Mouse (Mus musculus) thymus, postnatal 36 days (tissue): ENCODE measurements around the gene Olfr629.
"Not testable (repeated sequence)": the region's sequence is repeated elsewhere in the genome, so short reads cannot be mapped to it uniquely, and the experiment has no call there.

ENCODE experiments used
- DNase-seq, 2 experiments: peaks; one replicate each; pipeline ENCODE4 v3.0.0; 2022; ENCODE audit warnings: mixed read lengths in 2 of 2

Olfr629 gene

GRCm38 (mm10) chr7:103744843-103745242 lies at the start of gene Olfr629:
Gene Olfr629, minus strand, starts transcription at chr7:103744943.
- no peak for DNase-seq

DNA sequence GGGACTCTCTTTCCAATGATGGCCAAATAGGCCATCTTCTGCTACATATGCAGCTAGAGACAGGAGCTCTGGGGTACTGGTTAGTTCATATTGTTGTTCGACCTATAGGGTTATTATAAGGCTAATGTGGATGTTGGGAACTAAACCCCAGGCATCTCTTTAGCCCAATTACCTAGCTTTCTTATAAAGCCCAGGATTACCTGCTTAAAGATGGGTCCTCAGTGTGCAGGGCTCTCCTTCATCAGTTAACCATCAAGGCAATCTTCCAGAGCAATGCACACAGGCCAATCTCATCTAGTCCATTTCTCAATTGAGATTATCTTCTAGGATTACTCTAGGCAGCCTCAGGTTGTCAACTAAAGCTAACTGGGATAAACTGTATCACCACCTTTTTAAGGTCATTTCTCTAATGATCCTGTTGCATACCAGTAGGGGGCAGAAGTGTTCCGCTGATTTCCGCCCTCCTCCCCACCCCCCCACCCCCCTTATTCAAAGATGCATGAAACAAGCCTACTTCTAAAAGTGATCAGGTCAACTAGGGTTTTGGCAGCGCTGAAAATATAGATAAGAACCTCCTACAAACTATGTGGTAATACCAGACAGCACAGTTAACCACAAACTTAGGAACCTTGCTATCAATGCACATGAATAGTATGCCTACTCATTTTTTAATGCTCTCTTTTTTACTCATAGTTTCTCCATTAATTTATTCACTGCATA lies 48.1 kb upstream of the Olfr629 start:
- no peak for DNase-seq

GRCm38 (mm10) chr7:103791721-103792120 lies 47.0 kb upstream of the Olfr629 start, which contains the start of gene Olfr67:
Gene Olfr67, minus strand, starts transcription at chr7:103791821.
- no peak for DNase-seq

- DNase-seq: no peak
Observed at GRCm38 (mm10) chr7:103779598-103779997, 34.9 kb upstream of the Olfr629 start, which contains the start of gene Olfr68. Gene Olfr68, minus strand, starts transcription at chr7:103779698.

DNA sequence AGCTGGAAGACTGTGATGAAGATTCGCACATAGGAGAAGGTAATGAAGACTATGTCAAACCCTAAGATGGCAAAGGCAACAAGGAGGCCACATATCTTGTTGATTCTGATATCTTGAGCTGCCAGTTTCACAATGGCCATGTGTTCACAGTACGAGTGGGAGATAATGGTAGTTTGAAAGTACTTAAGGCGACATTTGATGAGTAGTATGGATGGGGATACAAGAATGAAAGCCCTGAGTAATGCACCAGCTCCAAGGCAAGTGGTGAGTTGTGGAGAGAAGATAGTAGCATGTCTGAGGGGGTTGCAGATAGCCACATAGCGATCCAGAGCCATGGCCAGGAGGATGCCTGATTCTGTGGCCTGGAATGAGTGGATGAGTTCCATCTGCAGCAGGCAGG lies 32.9 kb upstream of the Olfr629 start:
- DNase-seq: not testable (repeated sequence)

DNA sequence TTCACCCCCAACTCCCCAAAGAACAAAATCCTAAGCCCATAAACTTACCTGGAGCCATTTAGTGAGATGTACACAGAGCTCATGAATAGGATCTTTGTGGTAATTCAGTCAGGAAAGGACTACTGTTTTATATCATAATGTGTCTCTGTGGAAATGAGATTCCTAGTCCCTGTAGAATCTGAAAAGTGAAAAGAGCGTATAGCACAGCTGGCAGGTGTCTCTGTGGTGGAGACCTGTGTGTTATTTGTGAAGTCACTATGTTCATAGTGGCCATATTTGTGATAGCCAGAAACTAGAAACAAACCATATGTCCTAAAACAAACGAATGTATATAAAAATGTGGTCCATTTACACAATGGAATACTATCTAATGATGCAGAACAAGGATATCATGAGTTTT lies 26.8 kb upstream of the Olfr629 start, which contains the start of gene Olfr69:
Gene Olfr69, minus strand, starts transcription at position 101 of the 400 bp plus-strand sequence.
- no peak for DNase-seq

- not testable (repeated sequence) for DNase-seq
Observed at GRCm38 (mm10) chr7:103767687-103768086, 22.9 kb upstream of the Olfr629 start.

DNA sequence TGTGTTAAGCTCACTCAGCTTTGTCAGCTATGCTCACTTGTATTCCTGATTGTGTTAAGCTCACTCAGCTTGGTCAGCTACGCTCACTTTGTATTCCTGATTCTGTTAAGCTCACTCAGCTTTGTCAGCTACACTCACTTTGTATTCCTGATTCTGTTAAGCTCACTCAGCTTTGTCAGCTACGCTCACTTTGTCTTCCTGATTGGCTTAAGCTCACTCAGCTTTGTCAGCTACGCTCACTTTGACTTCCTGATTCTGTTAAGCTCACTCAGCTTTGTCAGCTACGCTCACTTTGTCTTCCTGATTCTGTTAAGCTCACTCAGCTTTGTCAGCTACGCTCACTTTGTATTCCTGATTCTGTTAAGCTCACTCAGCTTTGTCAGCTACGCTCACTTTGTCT lies 17.5 kb upstream of the Olfr629 start:
- DNase-seq: not testable (repeated sequence)

GRCm38 (mm10) chr7:103757233-103757632 lies 12.5 kb upstream of the Olfr629 start, which contains the start of gene Olfr630:
Gene Olfr630, minus strand, starts transcription at chr7:103757333.
- no peak for DNase-seq

- no peak for DNase-seq
Observed at GRCm38 (mm10) chr7:103730074-103730473, 14.7 kb downstream of the Olfr629 start, which contains the start of gene Olfr628. Gene Olfr628, plus strand, starts transcription at chr7:103730374.

DNA sequence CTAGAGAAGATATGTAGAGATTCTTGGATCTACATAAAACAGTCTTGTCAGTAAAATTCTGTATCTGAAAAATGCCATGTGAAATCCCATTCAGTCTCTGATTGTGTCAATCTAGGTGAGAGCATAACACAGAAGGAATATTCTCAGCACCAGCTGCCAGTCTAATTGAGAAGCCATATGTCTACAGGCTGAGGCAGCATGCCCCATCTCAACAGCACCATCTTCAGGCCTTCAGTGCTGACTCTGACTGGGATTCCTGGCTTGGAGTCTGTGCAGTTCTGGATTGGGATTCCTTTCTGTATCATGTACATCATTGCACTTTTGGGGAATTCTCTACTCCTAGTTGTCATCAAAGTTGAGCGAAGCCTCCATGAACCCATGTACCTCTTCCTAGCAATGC lies 28.3 kb downstream of the Olfr629 start:
- not testable (repeated sequence) for DNase-seq

DNA sequence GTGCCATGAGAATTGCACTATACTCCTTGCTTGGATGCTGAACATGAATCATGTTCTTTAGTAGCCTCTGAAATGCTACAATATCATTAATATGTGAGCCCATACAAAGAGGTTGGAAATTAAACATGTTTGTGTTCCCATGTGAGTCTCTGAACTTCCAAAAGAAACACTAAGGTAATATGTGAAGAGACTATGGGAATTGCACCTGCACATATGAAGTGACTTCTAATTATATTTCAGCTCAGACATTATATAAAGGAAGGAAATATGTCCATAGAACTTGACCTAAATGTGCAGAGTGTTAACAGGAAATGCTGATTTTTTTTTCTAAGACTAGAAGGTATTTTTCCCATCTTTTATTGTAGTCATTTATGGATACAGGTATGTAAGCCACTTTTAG lies 30.4 kb downstream of the Olfr629 start, which contains the start of gene Olfr243:
Gene Olfr243, plus strand, starts transcription at position 301 of the 400 bp plus-strand sequence.
- no peak for DNase-seq

- no peak for DNase-seq
Observed at GRCm38 (mm10) chr7:103712024-103712423, 32.7 kb downstream of the Olfr629 start.

GRCm38 (mm10) chr7:103699469-103699868 lies 45.3 kb downstream of the Olfr629 start:
- no peak for DNase-seq
